Mouse (Mus musculus) Patski (cell line): ENCODE measurements at regions not wholly inside any gene's neighbourhood (a gene's known extent, or its start where the extent isn't known, plus 50 kb on each side); places are given as distances from the start of the nearest gene placed in this dataset.

Source experiments
- ATAC-seq: fragments of 100-300 bp; one replicate; pipeline ENCODE4 v1.8.0; 2021
- CTCF ChIA-PET: fragments of 350-600 bp; sonication (Branson Sonifier 250); formaldehyde crosslinking; loops from one replicate; lab custom pipeline; 2022; ENCODE audit warnings: inconsistent platforms; lab: Charles Lee
- POLR2A ChIA-PET: fragments of 350-600 bp; sonication (Branson Sonifier 250); formaldehyde crosslinking; loops from one replicate; lab custom pipeline; 2022; ENCODE audit warnings: antibody characterized with exemption, inconsistent platforms; lab: Charles Lee
- DNase-seq: peaks from one replicate; pipeline ENCODE4 v3.0.0-alpha.2; 2011; ENCODE audit warnings: low read depth, low spot score
- H3K27me3 ChIP-seq: fragments of 371-371 bp; one replicate; pipeline ENCODE4 v1.5.1; 2021
- CTCF ChIP-seq: fragments of 100-300 bp; IDR thresholded peaks from one replicate; pipeline ENCODE4 v1.5.1; 2021
- in situ Hi-C: fragments of 300-500 bp; cut with MboI; formaldehyde crosslinking; loops from 3 replicates; pipeline ENCODE4 v1.11.1; 2018; ENCODE audit warnings: low pct_unique_long_range_greater_than_20kb, mixed read lengths

- no peak for TF ChIP-seq CTCF
- no peaks in the 10 kb centered on the region for H3K27me3 ChIP-seq
- POLR2A ChIA-PET: no interaction called here
- CTCF ChIA-PET: no interaction called here
- in situ Hi-C loops: no loop called here
- no peak for DNase-seq
- ATAC-seq: no peak
Measured at GRCm38 (mm10) chrX:11883738-11884716, 276.1 kb downstream of the Bcor start.

- ATAC-seq (no peak), DNase-seq (no peak)
- CTCF ChIA-PET: interaction anchor here (1.4 kb wide), 1 partner anchor 10 kb away, joined by 3 read pairs; no protein-coding TSS in a partner anchor
- TF ChIP-seq CTCF: no peak
- POLR2A ChIA-PET: no interaction called here
- in situ Hi-C loops: no loop called here
- peaks cover 7% of the 10 kb centered on the region for H3K27me3 ChIP-seq
Measured at GRCm38 (mm10) chrX:11892396-11892795, 267.8 kb downstream of the Bcor start.

GRCm38 (mm10) chrX:11893606-11894279 is 266.4 kb downstream of the Bcor start:
- in situ Hi-C loops: no loop called here
- peaks cover 7% of the 10 kb centered on the region for H3K27me3 ChIP-seq
- no peak for DNase-seq
- no peak for ATAC-seq
- CTCF ChIA-PET: interaction anchor here (1.0 kb wide), 1 partner anchor 9 kb away, joined by 3 read pairs; no protein-coding TSS in a partner anchor
- no peak for TF ChIP-seq CTCF
- POLR2A ChIA-PET: no interaction called here

GRCm38 (mm10) chrX:11894280-11894662 is 265.9 kb downstream of the Bcor start:
- no peak for DNase-seq
- in situ Hi-C loops: no loop called here
- POLR2A ChIA-PET: no interaction called here
- TF ChIP-seq CTCF: no peak
- CTCF ChIA-PET: no interaction called here
- no peak for ATAC-seq
- H3K27me3 ChIP-seq: peaks cover 7% of the 10 kb centered on the region

GRCm38 (mm10) chrX:11895396-11895795 is 264.8 kb downstream of the Bcor start:
- in situ Hi-C loops: no loop called here
- DNase-seq (no peak), ATAC-seq (no peak)

GRCm38 (mm10) chrX:11898280-11898679 is 261.9 kb downstream of the Bcor start:
- POLR2A ChIA-PET: no interaction called here
- TF ChIP-seq CTCF: no peak
- in situ Hi-C loops: no loop called here
- ATAC-seq: no peak
- DNase-seq: no peak
- peaks cover 7% of the 10 kb centered on the region for H3K27me3 ChIP-seq
- CTCF ChIA-PET: no interaction called here

More at GRCm38 (mm10) chrX:11895396-11895795, 264.8 kb downstream of the Bcor start:
- ChIA-PET POLR2A (no interaction called here), CTCF (no interaction called here)
- TF ChIP-seq CTCF: no peak
- H3K27me3 ChIP-seq: peaks cover 7% of the 10 kb centered on the region

GRCm38 (mm10) chrX:11899051-11899450 is 261.1 kb downstream of the Bcor start:
- in situ Hi-C loops: no loop called here
- CTCF ChIA-PET: no interaction called here
- DNase-seq: no peak
- ATAC-seq: no peak
- no peak for TF ChIP-seq CTCF
- POLR2A ChIA-PET: no interaction called here
- H3K27me3 ChIP-seq: peaks cover 7% of the 10 kb centered on the region

- no peak for TF ChIP-seq CTCF
- CTCF ChIA-PET: no interaction called here
- POLR2A ChIA-PET: no interaction called here
- ATAC-seq: no peak
- H3K27me3 ChIP-seq: peaks cover 7% of the 10 kb centered on the region
- DNase-seq: no peak
- in situ Hi-C loops: no loop called here
Measured at GRCm38 (mm10) chrX:11899914-11900313, 260.2 kb downstream of the Bcor start.

- no peak for TF ChIP-seq CTCF
- DNase-seq: no peak
- POLR2A ChIA-PET: no interaction called here
- CTCF ChIA-PET: no interaction called here
- in situ Hi-C loops: no loop called here
- ATAC-seq: no peak
- no peaks in the 10 kb centered on the region for H3K27me3 ChIP-seq
Measured at GRCm38 (mm10) chrX:11901791-11902190, 258.4 kb downstream of the Bcor start.

GRCm38 (mm10) chrX:11903116-11903700 is 256.9 kb downstream of the Bcor start:
- no peak for TF ChIP-seq CTCF
- H3K27me3 ChIP-seq: no peaks in the 10 kb centered on the region
- DNase-seq (no peak), ATAC-seq (no peak)
- POLR2A ChIA-PET: no interaction called here
- in situ Hi-C loops: no loop called here
- CTCF ChIA-PET: interaction anchor here (1.0 kb wide), 1 partner anchor 10 kb away, joined by 3 read pairs; no protein-coding TSS in a partner anchor

GRCm38 (mm10) chrX:11905231-11905630 is 254.9 kb downstream of the Bcor start:
- in situ Hi-C loops: no loop called here
- TF ChIP-seq CTCF: no peak
- no peak for DNase-seq
- CTCF ChIA-PET: no interaction called here
- H3K27me3 ChIP-seq: no peaks in the 10 kb centered on the region
- POLR2A ChIA-PET: no interaction called here
- ATAC-seq: no peak
